Mouse (Mus musculus): ENCODE results near the gene 2010111I01Rik. TPM values are rescaled to one million over a fixed set of nuclear protein-coding genes. Genes with fewer than 3 reads are reported as not detected.

Gene 2010111I01Rik
- polyA plus RNA-seq, 1 experiment = 47.5 TPM

DNA sequence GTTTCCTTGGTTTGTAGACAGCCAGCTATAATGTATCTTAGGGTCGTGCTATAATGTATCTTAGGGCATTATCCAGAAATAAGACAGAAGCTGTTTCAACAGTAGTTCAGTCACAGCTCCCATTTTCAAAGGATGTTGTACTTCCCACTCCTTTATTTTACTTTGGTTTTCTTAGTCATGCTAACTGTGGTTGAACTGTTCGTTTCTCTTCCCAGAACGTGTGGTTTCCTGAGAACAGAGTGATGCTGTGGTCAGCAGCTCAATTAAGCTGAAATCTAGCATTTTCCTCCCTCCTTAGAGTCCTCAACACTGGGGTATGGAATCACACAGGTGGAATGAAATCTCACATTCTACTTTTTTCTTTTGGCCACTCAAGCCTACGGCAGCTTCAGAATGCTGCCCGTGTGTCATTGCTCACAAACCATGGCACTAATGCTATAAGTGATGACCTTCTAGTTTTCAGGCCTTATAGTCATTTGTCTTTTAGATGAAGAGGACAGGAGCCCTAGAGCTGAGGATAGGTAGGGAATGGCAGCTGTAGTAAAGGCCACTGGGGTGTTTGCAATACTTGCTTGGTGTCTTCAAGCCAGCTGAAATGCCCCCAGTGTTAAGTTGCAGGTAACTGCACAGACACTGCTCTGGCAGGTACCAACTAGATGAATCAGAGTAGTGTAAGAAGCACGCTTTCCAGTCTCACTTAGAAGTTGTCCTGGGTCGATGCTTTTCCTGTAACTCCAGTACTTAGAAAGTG is 289.4 kb downstream of the 2010111I01Rik start:
- Histone ChIP-seq H3K4me1 (ENCODE audit: control insufficient read depth, insufficient read depth, low read length) (peaks cover 7% of the 10 kb centered on the region), H3K27ac (ENCODE audit: control insufficient read depth, insufficient read depth, low read depth, low read length, poor library complexity) (no peak overlapping the region)

DNA sequence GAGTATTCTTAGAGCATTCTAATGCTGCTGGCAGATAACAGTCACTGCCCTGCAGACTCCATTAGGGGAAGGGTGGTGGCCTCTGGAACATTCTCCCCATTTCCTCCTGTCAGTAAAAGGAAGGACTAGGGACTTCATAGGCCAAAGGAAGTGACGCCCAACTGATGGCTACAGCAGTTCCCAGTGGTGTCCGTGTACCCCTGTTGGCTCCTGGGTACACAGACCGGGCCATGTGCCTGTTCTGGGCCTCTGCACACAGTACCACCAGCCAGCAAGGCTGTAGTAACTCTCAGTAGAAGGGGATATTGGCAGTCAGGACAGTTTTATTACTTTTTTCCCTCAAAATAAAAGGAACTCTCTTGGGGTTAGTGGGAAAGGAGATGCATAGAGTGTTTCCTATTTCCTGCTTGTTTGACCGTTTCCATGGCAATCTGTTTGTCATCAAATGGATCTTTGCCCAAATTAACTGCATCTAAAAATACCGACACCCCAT is 290.9 kb downstream of the 2010111I01Rik start:
- Histone ChIP-seq H3K27ac (ENCODE audit: control insufficient read depth, insufficient read depth, low read depth, low read length, poor library complexity) (no peak overlapping the region), H3K4me3 (replicated peaks; ENCODE audit: control insufficient read depth, low read depth, low read length) (no peak overlapping the region), H3K4me1 (ENCODE audit: control insufficient read depth, insufficient read depth, low read length) (peaks cover 5% of the 10 kb centered on the region)
- WGBS = 35% methylated on average over 5 of the region's 5 CpGs
- no peak for TF ChIP-seq POLR2A (IDR thresholded peaks at IDR 0.05; ENCODE audit: borderline replicate concordance, control insufficient read depth, low read depth, low read length)
- TF ChIP-seq CTCF (IDR thresholded peaks at IDR 0.05; ENCODE audit: control insufficient read depth, insufficient read depth, low read length) = no peak

More for the DNA sequence above, 289.4 kb downstream of the 2010111I01Rik start:
- H3K4me3 ChIP-seq (replicated peaks; ENCODE audit: control insufficient read depth, low read depth, low read length) = no peak overlapping the region
- no peak for TF ChIP-seq CTCF (IDR thresholded peaks at IDR 0.05; ENCODE audit: control insufficient read depth, insufficient read depth, low read length)
- TF ChIP-seq POLR2A (IDR thresholded peaks at IDR 0.05; ENCODE audit: borderline replicate concordance, control insufficient read depth, low read depth, low read length) = no peak
- 43% methylated on average over 7 of the region's 7 CpGs for WGBS

DNA sequence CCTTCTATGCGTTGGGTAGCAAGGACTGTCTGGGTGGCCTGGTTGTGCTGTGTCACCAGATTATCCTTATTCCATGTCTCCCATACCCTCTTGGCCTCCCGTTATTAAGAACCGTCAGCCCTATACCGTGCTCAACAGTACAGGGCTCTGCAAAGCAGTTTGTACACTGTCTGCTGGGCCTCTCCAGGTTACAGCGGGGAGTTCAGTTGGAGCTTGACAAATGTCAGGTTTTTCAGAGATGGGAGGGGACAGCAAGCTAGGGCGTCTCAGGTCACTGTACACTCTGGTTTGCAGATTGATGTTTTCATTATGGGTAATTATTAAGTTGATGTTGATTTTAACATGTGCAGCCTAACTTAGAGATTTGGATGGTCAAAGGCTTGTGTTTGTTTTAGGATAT is 291.5 kb downstream of the 2010111I01Rik start:
- Histone ChIP-seq H3K27ac (ENCODE audit: control insufficient read depth, insufficient read depth, low read depth, low read length, poor library complexity) (no peak overlapping the region), H3K4me1 (ENCODE audit: control insufficient read depth, insufficient read depth, low read length) (peaks cover 7% of the 10 kb centered on the region), H3K4me3 (replicated peaks; ENCODE audit: control insufficient read depth, low read depth, low read length) (no peak overlapping the region)
- WGBS = 76% methylated on average over 6 of the region's 6 CpGs
- no peak for TF ChIP-seq POLR2A (IDR thresholded peaks at IDR 0.05; ENCODE audit: borderline replicate concordance, control insufficient read depth, low read depth, low read length)
- no peak for TF ChIP-seq CTCF (IDR thresholded peaks at IDR 0.05; ENCODE audit: control insufficient read depth, insufficient read depth, low read length)

DNA sequence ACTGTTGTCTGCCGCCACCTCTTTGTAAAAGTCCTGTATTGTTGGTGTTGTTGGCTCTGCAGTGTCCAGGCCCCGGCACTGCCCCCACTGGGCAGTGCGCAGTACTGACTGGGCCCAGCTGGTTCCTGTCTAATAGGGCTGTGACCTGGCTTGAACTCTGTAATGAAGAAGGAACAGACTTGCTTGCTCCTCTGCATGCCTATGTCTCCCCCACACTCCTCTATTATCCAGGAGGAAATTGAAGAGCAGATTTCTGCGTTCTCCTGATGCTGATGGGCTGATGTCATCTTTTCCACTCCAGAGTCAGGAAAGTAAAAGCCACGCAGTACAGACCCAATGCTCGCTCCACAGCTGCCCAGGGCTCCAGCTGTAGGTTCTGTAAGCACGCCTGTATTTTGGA is 292.1 kb downstream of the 2010111I01Rik start:
- TF ChIP-seq CTCF (IDR thresholded peaks at IDR 0.05; ENCODE audit: control insufficient read depth, insufficient read depth, low read length) (peak; percentile 1; the same call in 1 of the 2 replicates), POLR2A (IDR thresholded peaks at IDR 0.05; ENCODE audit: borderline replicate concordance, control insufficient read depth, low read depth, low read length) (no peak)
- Histone ChIP-seq H3K4me3 (replicated peaks; ENCODE audit: control insufficient read depth, low read depth, low read length) (no peak overlapping the region), H3K27ac (ENCODE audit: control insufficient read depth, insufficient read depth, low read depth, low read length, poor library complexity) (no peak overlapping the region), H3K4me1 (ENCODE audit: control insufficient read depth, insufficient read depth, low read length) (peaks cover 7% of the 10 kb centered on the region)
- WGBS = 62% methylated on average over 7 of the region's 7 CpGs

DNA sequence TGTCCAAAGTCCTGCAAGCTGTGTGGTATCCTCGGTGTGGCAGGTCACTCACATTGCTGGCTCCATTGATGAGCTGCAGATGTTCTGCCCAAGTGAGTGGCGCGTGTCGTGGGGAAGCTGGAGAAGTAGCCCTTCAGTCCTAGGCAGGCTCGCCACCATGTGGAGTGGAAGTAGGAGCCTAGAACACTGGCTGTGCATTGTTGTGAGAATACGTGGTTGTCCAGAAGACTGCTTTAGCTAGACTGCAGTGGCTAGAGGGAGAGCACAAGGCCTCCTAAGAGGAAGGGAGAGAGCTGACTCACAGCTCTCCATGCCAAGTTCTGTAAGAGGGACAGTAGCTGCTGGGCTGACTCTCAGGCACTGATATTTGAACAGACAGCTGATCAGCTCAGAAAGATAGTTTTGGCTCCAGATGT is 293.5 kb downstream of the 2010111I01Rik start:
- Histone ChIP-seq H3K4me3 (replicated peaks; ENCODE audit: control insufficient read depth, low read depth, low read length) (no peak overlapping the region), H3K27ac (ENCODE audit: control insufficient read depth, insufficient read depth, low read depth, low read length, poor library complexity) (no peak overlapping the region), H3K4me1 (ENCODE audit: control insufficient read depth, insufficient read depth, low read length) (peaks cover 5% of the 10 kb centered on the region)
- TF ChIP-seq CTCF (IDR thresholded peaks at IDR 0.05; ENCODE audit: control insufficient read depth, insufficient read depth, low read length) (no peak), POLR2A (IDR thresholded peaks at IDR 0.05; ENCODE audit: borderline replicate concordance, control insufficient read depth, low read depth, low read length) (no peak)
- WGBS = 67% methylated on average over 6 of the region's 6 CpGs

DNA sequence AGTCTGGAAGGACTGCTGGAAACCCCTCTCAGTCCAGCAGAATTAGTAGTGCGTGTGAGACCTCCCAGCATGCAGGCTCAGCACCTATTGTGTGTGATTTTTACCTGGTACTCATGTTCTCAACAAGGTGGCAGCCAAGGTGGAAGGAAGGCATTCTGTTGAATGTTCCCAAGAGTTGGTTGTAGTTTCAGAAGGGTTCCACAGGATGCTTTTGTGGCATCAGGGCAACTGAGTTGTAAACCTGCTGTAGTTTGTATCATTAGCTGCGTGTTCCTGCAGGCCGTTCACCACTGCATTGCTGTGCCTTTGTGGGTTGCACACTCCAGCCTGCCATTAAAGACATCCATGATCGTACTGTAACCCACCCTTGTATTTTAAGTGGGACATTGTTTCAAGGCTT is 294.0 kb downstream of the 2010111I01Rik start:
- Histone ChIP-seq H3K27ac (ENCODE audit: control insufficient read depth, insufficient read depth, low read depth, low read length, poor library complexity) (no peak overlapping the region), H3K4me1 (ENCODE audit: control insufficient read depth, insufficient read depth, low read length) (peaks cover 4% of the 10 kb centered on the region), H3K4me3 (replicated peaks; ENCODE audit: control insufficient read depth, low read depth, low read length) (no peak overlapping the region)
- TF ChIP-seq CTCF (IDR thresholded peaks at IDR 0.05; ENCODE audit: control insufficient read depth, insufficient read depth, low read length) (no peak), POLR2A (IDR thresholded peaks at IDR 0.05; ENCODE audit: borderline replicate concordance, control insufficient read depth, low read depth, low read length) (no peak)
- WGBS = 87% methylated on average over 4 of the region's 4 CpGs

DNA sequence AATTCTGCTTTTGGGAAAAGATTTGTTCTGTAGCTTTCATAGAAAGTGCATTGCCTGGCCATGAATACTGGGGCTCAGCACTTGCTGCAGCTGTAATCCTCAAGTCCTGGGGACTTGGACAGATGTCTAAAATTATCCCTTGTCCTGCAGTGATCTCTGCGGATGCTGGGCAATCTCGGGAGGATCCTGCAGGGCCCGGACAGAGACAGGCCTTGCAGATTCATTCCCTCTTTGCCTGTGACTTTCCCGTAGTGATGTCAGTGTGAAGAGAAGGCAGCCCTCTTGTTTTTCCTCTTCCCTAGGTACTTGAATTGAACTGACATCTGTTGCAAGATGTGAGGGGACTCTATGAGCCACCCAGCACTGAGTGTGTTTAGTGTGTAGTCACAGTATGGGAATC is 295.4 kb downstream of the 2010111I01Rik start:
- TF ChIP-seq CTCF (IDR thresholded peaks at IDR 0.05; ENCODE audit: control insufficient read depth, insufficient read depth, low read length) (no peak), POLR2A (IDR thresholded peaks at IDR 0.05; ENCODE audit: borderline replicate concordance, control insufficient read depth, low read depth, low read length) (no peak)
- Histone ChIP-seq H3K4me3 (replicated peaks; ENCODE audit: control insufficient read depth, low read depth, low read length) (no peak overlapping the region), H3K27ac (ENCODE audit: control insufficient read depth, insufficient read depth, low read depth, low read length, poor library complexity) (no peak overlapping the region), H3K4me1 (ENCODE audit: control insufficient read depth, insufficient read depth, low read length) (peaks cover 4% of the 10 kb centered on the region)
- 89% methylated on average over 4 of the region's 4 CpGs for WGBS

DNA sequence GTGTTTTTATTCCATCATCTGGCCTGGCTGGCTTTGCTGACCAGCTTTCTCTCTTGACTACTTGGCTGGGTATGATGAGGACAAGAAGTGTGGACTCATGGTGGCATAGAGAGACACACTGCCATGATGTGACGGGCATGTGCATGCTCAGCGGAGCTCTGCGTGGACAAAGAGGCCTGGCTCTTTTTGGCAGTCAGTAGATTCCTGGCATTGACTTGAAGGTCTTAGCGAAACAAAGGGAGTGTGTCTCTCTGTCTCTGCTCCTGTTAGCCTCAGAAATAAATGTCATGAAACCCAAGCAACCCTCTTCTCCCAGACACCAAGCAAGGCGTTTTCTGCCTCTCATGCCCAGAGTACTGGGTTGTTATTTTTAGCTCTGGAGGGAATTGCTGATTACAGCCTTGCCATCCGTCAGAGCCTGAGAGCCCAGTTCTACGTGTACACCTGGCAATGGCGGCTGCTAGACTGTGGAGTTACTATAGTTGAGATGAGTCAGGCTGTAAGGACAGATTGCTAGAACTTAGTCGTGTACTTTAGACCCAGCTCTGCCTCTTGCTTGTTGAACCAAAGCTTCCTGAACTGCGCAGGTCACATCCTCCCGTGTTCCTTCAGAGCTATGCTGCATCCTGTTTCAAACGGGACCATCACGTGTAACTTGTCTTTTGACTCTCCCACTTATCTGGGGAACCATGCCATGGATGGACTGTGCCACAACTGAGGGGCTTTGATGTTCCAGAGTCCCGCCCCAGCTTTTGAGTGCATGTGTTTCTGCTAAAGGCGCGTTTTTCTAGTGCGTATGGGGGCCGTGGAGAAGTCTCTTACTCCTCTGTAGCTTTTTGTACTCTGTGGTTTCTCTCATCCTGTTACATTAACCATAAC is 296.3 kb downstream of the 2010111I01Rik start:
- 37% methylated on average over 18 of the region's 18 CpGs for WGBS
- Histone ChIP-seq H3K4me3 (replicated peaks; ENCODE audit: control insufficient read depth, low read depth, low read length) (no peak overlapping the region), H3K4me1 (ENCODE audit: control insufficient read depth, insufficient read depth, low read length) (peaks cover 4% of the 10 kb centered on the region), H3K27ac (ENCODE audit: control insufficient read depth, insufficient read depth, low read depth, low read length, poor library complexity) (no peak overlapping the region)
- no peak for TF ChIP-seq POLR2A (IDR thresholded peaks at IDR 0.05; ENCODE audit: borderline replicate concordance, control insufficient read depth, low read depth, low read length)
- TF ChIP-seq CTCF (IDR thresholded peaks at IDR 0.05; ENCODE audit: control insufficient read depth, insufficient read depth, low read length) = no peak
